Mouse (Mus musculus) CH12F3 (cell line): ENCODE data around the gene Prss41.

ENCODE experiments used
- in situ Hi-C: fragments of 300-500 bp; cut with MboI; formaldehyde crosslinking; loops from 2 replicates; pipeline ENCODE4 v1.14.3; 2020; ENCODE audit warnings: low sequenced_read_pairs

Gene Prss41

DNA sequence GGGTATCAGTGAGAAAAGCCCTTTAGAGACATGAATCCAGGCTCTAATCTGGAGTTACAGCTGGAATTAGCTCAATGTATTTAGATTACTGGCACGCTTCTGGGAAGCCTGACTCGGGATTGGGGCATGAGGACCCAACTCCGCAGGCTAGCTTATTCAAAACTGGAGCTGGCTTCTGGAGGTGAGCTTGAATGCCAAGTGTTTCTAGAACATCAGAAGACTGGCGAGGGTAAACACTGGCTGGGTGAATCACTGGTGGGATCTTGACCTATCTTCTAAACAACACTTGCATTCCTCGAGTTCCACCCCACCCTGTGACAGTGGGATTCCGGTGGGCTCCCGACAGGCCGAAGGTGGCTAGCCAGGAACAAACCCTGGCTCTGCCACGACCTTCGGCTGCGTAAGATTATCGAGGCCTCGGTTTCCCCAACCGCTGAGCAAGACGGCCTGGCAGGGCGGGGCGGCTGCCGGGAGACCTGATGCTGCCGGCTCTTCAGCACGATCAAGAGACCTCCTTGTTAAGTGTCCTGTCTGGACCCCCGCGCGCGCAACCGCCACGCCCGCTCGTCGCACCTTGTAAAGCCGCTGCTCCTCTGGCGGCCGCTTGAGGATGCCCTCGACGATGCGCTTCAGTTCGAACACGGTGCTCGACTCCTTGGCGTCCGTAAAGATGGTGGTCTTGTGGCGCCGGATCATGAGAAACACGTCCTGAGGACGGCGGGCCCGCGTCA lies 15.5 kb downstream of the Prss41 start:
- in situ Hi-C loops = no loop called here

DNA sequence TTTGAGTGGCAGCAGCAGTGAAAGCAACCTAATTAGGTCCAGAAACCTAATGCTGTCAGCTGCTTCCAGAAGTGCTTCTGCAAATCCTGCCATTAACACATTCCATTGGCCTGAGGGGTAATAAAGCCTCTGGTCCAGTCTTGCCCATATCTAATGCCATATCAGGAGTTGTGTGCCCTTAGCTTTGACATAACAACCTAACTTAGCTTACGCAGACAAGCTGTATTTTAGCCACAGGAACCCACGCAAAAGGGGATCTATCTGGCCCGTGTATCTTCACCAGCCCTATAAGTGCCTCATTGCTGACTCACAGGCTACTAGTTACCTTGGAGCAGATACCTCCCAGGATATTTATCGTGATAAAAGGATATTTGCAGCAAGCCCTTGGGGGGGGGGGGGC lies 18.4 kb downstream of the Prss41 start:
- in situ Hi-C loops = no loop called here

DNA sequence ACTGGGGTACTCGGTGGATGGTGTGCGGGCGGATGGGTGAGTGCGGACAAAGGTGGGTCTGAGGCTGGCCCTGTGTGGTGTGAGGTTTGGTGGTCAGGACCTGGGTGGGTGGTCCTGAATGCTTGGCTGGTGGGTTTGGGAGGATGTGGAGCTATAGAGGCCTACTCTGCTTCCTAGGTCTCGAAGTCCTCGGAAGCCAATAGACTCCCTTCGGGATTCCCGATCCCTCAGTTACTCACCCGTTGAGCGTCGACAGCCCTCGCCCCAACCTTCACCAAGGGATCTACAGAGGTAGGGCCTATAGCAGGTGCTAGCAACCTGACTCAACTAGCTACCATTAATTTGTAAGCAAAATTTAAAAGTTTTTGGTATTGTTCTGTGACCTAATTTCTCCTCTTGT lies 20.4 kb downstream of the Prss41 start:
- in situ Hi-C loops = no loop called here

DNA sequence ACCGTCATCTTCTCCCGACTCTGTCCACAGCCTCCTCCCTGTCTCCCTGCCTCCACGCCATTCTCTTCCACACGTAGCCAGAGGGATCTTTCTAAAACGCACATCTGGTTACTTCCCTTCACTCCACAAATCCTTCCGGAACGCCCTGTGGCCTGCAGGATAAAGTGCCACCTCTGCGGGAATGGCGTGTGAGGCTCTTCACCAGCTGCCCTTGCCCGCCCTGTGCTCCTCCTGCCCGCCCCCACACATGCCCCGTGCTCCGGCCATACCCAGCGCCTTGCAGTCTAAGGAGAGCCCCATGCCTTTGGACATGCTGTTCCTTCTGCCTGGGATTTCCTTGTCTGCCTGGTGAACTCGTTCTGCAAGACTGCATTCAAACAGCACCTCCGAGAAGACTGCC lies 21.0 kb downstream of the Prss41 start:
- in situ Hi-C loops = no loop called here

DNA sequence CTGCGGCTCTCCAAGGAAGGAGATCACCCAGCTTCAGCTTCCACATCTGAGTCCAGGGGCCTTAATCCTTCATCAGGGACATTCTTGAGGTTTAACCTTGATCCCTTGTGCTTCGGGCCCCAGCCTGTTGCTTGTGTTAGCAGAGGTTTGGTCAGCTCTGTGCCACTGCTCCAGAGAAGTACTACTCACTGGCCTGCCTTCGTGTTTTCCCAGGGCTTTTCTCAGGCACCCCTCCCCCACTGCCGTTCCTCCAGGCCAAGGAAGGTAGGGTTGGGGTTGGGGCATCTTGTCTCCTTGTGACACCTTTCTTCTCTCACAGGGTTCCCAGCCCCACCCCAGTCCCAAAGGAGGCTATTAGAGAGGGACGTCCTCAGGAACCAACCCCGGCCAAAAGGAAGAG lies 21.9 kb downstream of the Prss41 start:
- in situ Hi-C loops = no loop called here

DNA sequence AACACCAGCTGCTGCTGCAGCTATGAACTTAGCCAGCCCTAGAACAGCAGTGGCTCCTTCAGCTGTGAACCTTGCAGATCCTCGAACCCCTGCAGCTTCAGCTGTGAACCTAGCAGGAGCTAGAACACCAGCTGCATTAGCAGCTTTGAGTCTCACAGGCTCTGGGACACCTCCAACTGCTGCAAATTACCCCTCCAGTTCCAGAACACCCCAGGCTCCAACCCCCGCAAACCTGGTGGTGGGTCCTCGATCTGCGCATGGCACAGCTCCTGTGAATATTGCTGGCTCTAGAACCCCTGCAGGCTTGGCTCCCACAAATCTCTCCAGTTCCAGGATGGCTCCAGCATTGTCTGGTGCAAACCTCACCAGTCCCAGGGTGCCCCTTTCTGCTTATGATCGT lies 23.2 kb downstream of the Prss41 start:
- in situ Hi-C loops = no loop called here

DNA sequence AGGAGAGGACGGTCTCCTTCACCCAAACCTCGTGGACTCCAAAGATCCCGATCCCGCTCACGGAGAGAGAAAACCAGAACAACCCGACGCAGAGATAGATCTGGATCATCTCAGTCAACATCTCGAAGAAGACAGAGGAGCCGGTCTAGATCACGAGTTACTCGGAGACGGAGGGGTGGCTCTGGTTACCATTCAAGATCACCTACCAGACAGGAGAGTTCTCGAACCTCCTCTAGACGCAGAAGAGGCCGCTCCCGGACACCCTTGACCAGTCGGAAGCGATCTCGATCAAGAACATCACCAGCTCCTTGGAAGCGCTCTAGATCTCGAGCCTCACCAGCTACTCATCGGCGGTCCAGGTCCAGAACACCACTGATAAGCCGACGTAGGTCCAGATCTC lies 24.7 kb downstream of the Prss41 start:
- in situ Hi-C loops = no loop called here

DNA sequence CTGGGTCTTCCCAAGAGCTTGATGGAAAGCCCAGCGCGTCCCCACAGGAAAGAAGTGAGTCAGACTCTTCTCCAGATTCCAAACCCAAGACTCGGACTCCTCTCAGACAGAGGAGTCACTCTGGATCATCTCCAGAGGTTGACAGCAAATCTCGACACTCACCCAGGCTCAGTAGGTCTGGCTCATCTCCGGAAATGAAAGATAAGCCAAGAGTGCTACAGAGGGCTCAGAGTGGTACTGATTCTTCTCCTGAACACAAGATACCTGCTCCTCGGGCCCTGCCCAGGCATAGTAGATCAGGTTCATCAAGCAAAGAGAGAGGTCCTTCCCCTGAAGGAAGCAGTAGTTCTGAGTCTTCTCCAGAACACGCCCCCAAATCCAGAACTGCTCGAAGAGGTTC lies 25.4 kb downstream of the Prss41 start:
- in situ Hi-C loops = no loop called here

DNA sequence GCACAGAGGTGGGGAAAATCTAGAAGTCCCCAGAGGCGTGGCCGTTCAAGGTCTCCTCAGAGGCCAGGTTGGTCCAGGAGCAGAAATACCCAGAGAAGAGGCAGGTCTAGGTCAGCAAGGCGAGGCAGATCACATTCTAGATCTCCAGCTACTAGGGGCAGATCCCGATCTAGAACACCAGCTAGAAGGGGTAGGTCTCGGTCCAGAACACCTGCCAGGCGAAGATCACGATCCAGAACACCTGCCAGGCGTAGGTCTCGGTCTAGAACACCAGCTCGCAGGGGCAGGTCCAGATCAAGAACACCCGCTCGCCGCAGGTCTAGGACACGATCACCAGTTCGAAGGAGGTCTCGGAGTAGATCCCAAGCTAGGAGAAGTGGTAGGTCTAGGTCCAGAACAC lies 28.3 kb downstream of the Prss41 start:
- in situ Hi-C loops = no loop called here

DNA sequence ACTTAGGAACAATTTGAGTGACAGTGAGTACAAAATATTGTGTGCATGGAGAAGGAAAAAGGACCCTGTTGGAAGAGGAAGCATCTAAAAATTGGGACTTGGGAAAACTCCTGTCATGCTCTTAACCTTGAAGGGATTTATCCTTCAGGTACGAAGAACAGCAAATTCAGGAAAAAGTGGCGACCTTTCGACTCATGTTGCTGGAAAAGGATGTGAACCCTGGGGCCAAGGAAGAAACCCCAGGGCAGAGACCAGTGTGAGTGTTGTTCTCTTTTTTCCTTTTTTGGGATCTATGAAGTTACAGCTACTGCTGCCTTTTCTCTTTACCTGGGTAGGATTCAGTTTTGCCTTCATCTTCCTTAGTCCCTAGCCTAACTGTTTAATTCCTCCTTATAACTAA lies 36.1 kb downstream of the Prss41 start:
- in situ Hi-C loops = no loop called here

DNA sequence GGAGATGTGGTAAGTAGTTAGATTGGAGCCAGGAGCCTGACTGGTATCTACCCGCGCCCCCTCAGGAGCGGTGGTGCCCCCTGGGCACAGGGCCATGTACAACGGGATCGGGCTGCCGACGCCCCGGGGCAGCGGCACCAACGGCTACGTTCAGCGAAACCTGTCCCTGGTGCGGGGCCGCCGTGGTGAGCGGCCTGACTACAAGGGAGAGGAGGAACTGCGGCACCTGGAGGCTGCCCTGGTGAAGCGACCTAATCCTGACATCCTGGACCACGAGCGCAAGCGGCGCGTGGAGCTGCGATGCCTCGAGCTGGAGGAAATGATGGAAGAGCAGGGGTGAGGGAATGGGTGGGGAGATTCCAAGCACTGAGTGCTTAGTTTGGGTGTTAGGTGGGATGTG lies 37.1 kb downstream of the Prss41 start:
- in situ Hi-C loops = no loop called here

DNA sequence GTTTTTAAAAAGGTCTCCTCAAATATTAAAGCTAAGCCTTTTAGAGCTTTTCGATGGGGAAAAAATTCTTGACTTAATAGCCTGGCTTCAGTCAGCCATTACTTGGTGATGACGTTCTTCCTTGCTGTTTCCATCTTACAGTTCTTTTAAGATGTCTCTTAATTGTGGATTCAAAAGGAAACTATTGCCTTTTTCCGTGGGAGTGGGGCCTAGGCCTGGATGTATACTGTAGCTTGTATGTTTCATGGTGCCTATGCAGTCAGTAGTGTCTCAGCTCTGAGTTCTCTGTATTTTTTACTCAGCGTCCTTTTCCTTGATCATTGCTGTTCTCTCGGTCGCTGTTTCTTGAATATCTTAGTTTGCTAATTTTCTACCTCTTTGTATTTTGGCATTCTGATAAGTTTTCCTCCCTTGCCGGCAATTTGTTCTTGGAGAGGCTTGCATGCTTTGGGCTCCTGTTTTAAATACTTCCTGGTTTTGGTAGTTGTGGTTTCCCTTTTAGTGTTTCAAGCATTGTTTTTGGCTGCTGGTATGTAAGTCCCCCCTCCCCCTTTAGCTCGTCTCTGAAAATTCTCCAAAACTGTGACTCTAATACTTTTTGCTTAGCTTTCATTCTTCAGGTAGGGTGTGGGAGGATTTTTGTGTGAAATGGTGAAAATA lies 39.4 kb downstream of the Prss41 start:
- in situ Hi-C loops = no loop called here

DNA sequence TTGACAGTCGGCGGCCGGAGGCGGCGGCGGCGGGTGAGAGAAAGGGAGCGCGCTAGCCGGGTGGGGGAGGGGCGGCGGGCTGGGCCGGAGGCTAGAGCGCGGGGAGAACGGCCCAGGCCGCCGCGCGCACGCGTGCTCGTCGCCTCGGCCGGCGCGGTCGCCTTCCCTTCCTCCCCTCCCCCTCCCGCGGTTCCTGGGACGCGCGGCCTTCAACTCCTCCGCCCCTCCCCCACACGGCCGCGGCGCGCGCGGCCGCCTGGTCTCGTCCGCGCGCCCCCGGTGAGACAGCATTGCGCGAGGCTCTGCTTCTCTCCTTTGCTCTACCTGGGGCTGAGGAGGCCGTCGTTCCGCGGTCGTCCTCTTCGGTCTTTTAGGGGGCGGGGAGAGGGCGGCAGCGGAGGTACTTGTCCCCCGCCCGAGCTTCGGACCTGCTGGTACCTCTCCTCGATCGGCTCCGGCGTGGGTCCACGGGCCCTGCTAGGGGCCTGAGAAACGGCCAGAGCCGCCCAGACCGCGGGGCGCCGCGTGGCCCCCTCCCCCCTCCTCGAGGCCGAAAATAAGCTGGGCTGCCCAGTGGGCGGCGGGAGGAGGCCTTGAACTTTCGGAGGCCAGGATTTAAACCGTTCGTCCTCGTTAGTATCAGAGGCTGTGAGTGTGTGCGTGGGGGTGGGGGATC lies 40.5 kb downstream of the Prss41 start:
- in situ Hi-C loops = no loop called here

DNA sequence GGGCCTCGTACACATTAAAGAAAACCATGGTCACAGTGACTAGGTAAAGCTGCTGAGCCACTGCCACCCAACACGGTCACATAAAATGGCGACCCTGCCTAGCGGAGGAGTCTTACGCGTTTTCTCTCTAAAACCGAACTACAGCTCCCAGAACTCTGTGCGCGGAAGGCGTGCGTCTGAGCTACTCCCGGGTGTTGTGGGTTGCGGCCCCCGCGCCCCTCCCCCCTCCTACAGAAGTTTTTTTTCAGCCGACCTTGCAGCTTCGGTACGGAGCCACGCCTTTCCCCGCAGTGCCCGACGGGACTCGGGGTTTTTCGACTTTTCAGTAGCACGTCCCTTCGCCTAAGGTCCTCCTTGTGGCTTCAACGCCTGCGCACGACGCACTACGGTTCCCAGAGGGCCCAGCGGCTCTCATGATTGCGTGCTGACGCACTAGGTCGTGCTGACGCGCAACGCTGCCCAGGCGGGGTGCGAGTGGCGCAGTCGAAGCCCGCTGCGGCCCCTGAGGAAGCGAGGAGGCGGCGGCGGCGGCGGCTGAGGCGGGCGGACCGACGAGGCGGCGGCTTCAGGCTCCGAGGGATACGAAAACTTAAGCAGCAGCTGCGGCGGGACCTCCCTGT lies 41.1 kb downstream of the Prss41 start:
- in situ Hi-C loops = no loop called here

DNA sequence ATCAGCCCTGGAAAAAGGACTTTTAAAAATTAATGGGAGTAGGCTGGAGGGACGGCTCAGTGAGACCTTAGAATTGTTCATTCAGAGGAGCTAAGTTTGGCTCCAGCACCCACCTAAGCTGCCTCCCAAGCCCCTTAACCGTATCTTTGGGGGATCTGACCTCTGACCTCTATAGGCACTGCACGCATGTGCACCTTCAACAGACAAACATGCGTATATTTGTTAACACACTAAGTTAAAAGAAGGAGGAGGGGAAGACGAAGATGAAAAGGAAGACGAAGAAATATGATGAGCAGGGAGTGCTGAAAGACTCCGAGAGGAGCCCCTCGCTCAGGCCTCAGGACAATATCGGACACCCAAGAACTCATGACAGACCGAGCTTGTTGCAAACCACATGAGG lies 42.3 kb downstream of the Prss41 start:
- in situ Hi-C loops = no loop called here

DNA sequence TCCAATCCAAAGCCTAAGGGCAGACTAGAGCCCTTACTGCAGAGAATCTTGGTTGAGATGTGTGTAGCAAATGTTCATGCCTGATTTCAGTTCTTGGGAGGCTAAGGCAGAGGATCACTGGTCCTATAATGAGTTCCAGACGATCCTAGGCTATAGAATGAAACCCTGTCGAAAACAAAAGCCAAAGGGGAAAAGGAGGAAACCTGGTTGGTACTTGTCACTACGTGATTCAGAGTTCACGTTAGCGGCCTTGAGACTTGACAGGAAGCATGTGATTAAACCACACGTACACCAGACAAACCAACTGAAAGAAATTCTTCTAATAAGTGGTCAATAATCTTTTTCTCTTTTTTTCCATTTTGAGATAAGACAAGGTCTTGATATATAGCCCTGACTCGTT lies 46.7 kb downstream of the Prss41 start:
- in situ Hi-C loops = no loop called here

DNA sequence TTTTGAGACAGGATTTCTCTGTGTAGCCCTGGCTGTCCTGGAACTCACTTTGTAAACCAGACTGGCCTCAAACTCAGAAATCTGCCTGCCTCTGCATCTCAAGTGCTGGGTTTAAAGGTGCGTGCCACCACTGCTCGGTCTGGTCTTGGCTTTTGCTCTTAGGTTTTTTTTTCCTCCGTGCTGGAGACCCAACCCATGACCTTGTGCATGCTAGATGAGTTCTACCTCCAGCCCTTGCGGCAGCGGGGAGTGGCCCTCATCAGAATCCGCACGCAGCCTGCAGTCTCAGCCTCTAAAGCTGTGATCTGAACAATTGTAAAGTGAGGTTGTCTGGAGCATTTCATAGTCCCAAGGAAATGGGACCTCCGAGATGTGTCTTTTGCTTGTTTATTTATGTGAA lies 48.6 kb downstream of the Prss41 start:
- in situ Hi-C loops = no loop called here

DNA sequence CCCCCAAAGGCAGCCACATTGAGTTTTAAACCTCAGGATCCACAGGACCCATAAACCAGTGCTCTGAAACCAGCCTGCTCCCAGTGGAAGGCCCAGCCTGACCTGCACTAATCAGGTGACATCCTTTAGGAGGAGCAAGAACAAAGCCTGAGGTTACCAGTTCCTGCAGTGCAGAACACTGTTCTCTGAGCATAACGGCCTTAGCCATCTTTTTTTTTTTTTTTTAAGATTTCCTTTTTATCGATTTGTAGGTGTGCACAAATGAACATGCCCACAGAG lies 53.0 kb downstream of the Prss41 start:
- in situ Hi-C loops = no loop called here

DNA sequence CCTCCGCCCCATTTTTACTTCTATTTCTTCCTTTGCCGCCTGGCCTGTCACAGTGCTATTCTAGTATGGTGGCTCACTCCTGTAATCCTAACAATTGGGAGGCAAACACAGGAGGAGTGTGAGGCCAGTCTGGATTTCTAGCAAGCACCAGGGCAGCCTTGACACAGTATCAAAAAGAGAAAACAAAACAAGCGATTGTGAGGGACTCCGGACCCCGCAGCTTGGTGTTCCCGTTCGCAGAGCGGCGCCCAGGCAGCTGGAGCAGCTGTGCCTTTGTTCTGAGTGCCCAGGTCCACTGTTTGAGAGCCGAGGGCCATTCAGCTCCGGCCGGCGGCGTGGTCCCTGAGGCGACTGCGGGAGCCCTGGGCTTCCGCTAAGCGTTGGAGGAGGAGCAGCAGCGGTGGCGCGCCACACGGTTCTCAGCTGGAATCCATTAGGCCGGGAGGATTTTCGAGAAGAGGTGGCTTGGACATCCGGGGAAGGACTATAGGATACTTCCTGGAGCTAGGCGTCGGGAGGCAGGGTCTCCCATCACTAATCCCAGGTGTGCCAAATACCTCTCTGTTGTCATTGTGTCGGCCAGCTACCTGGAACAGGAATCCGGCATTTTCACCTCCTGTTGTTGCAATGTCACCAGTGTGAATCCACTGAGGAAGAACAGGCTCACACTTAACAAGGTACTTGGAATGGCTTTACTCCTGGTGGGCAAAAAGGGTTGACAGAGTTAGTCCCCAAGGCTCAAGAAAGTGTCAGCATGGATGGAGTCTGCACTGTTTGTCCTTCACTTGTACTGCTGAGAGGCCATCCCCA lies 53.5 kb downstream of the Prss41 start, which contains the start of gene Srrm2:
Gene Srrm2 (plus strand): TSS at position 264 of the 810 bp plus-strand sequence.
- in situ Hi-C loops = no loop called here

DNA sequence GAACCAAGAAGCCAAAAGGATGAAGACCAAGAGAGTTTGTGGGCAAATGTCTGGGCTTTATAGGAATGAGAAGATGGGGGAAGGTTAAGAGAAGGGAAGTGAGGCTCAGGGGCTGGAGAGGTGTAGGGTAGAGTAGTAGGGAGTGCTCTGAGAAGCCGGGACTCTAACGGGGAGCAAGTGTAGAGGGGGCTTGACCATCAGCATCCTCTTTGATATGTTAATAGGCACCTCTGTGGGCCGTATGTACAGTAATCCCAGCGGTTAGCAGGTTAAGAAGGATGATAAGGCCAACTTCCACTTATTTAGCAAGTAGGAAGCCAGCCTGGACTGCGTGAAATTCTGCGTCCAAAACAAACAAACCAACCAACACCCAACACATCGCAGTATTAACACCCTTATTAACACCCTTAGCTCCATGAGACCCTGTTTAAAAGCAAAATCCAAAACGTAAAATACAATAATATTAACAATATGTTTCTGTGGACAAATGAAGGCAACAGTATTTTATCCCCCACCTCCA lies 54.2 kb downstream of the Prss41 start:
- in situ Hi-C loops = no loop called here

DNA sequence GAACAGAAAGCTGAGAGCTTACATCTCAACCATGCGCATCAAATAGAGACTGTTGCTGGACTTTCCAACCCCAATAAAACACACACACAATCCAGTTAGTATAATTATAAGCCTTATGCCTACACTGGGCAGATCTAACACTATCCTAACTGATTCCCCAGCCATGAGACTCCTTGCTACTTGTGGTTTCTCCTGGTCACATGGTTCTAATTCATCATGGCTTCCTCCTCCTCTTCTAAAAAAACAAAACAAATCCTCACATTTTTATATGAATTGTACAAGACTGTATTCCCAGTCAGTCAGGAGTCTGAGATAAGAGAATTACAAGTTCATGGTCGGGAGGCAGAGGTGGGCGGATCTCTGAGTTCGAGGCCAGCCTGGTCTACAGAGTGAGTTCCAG lies 55.0 kb downstream of the Prss41 start:
- in situ Hi-C loops = no loop called here
